Mouse (Mus musculus) liver, postnatal 0 days (tissue): ENCODE measurements around the gene Map4k4.

ENCODE experiments used
- CTCF ChIP-seq: sonication (generic); IDR thresholded peaks from 2 replicates; pipeline ENCODE4 v1.5.1; 2016; ENCODE audit warnings: antibody characterized with exemption, low read depth
- EP300 ChIP-seq: IDR thresholded peaks from 2 replicates; pipeline ENCODE4 v1.6.1; 2016; ENCODE audit warnings: antibody characterized with exemption, low read depth, mild to moderate bottlenecking

DNA sequence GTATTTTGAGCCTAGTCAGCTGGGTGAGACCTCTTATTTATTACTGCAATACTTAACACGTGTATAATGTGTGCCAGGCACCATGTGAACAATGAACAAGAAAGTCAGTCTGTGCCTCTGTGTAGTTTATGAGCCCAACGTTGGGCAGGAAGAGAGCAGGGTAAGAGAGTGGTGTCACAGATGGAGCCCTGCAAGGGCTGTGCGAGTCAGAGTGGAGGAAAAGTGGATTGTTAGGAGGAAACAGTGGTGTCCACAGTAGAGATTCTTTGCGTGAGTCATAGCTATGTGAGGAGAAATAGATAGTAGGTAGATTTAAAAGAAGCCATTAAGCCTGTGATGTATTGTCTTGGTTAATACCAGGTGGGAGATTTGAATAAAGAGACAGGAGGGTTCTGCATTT is 12.5 kb downstream of the Map4k4 start:
- TF ChIP-seq CTCF (no peak), EP300 (no peak)
